9 mouse cellular contexts compared by ENCODE assay signal in genomic region chr1:99772614-99773013, GRCm38 (mm10). TPM values are rescaled to one million over a fixed set of nuclear protein-coding genes. Genes with fewer than 3 reads are reported as not detected.
DNase-seq lines count a peak whose midpoint lies in the region; ATAC-seq and TF ChIP-seq lines count a peak whose summit lies in the region.
"Had no signal": no experiment of that assay in that cellular context is flagged by ENCODE, and none has a peak within 500 bp of the region (broad histone marks: within the 10 kb centered on the region; RNA-seq: fewer than 3 reads in every experiment).

TSS of gene Cntnap5b (plus strand) at chr1:99772765.

- H3K36me3 ChIP-seq in megakaryocyte, embryonic 14.5 days (replicated peaks; ENCODE audit: low read length), result no peaks in the 10 kb centered on the region
- H3K36me3 ChIP-seq in neural tube, embryonic 15.5 days, result no peaks in the 10 kb centered on the region

- no peaks in the 10 kb centered on the region for H3K9me3 ChIP-seq in megakaryocyte, embryonic 14.5 days
- no peaks in the 10 kb centered on the region for H3K9me3 ChIP-seq in neural tube, embryonic 15.5 days (replicated peaks)

- H3K4me1 ChIP-seq in cerebellum, adult 2 months (ENCODE audit: control insufficient read depth, insufficient read depth, low read length), result no peaks in the 10 kb centered on the region
- no peaks in the 10 kb centered on the region for H3K4me1 ChIP-seq in megakaryocyte, embryonic 14.5 days
- H3K4me1 ChIP-seq in neural tube, embryonic 15.5 days, result peaks cover 9% of the 10 kb centered on the region; the same call in 1 of the 2 replicates

- TF ChIP-seq CTCF in cerebellum, adult 2 months (IDR thresholded peaks at IDR 0.05; ENCODE audit: borderline replicate concordance, insufficient read depth, low read depth, low read length), result no peak

- H3K27me3 ChIP-seq in cerebellum, adult 2 months (ENCODE audit: control insufficient read depth, insufficient read depth, low read length), result no peaks in the 10 kb centered on the region
- H3K27me3 ChIP-seq in megakaryocyte, embryonic 14.5 days (replicated peaks), result no peaks in the 10 kb centered on the region
- H3K27me3 ChIP-seq in neural tube, embryonic 15.5 days (replicated peaks), result no peaks in the 10 kb centered on the region
- H3K27me3 ChIP-seq: Patski had no signal

- H3K4me2 ChIP-seq in neural tube, embryonic 15.5 days, result peak within 1 kb of the TSS; percentile 64

- DNase-seq in cerebellum, adult 2 months, result no peak
- DNase-seq in cerebellum, postnatal 25 days, result no peak
- DNase-seq in left cerebral cortex, adult 8-10 months (ENCODE audit: low spot score in 2 of 2), result no peak
- DNase-seq in spleen, postnatal 14 days (ENCODE audit: low spot score in 2 of 2), result no peak
- no peak for DNase-seq in cerebellum, adult 9-11 months

- no peak for ATAC-seq in megakaryocyte, adult 5-6 weeks (ENCODE audit: poor library complexity, severe bottlenecking)
- peak; percentile 22; the same call in 1 of the 2 replicates for ATAC-seq in neural tube, embryonic 15.5 days (ENCODE audit: low FRiP score)

- peak within 1 kb of the TSS; percentile 36 for H3K4me3 ChIP-seq in cerebellum, adult 2 months (replicated peaks; ENCODE audit: insufficient read depth, low read depth, low read length)
- H3K4me3 ChIP-seq in megakaryocyte, embryonic 14.5 days (replicated peaks), result peak within 1 kb of the TSS; percentile 21
- peak within 1 kb of the TSS; percentile 43 for H3K4me3 ChIP-seq in neural tube, embryonic 15.5 days (replicated peaks)

- no peak for TF ChIP-seq POLR2A in cerebellum, adult 2 months (IDR thresholded peaks at IDR 0.05; ENCODE audit: borderline replicate concordance, insufficient read depth, low read length)

- peak within 1 kb of the TSS; percentile 51 for H3K9ac ChIP-seq in neural tube, embryonic 15.5 days (replicated peaks)

- no peak within 1 kb of the TSS for H3K27ac ChIP-seq in cerebellum, adult 2 months (ENCODE audit: insufficient read depth, low read length)
- peak within 1 kb of the TSS; percentile 54; the same call in 1 of the 2 replicates for H3K27ac ChIP-seq in neural tube, embryonic 15.5 days (replicated peaks)

- WGBS in cerebellum, adult 2 months, result 16% methylated on average over 7 of the region's 7 CpGs
- 25% methylated on average over 7 of the region's 7 CpGs for WGBS in neural tube, embryonic 15.5 days

RNA-seq across cellular contexts. Expression of gene Cntnap5b, which starts in this region (rescaled TPM):
- polyA plus RNA-seq in cerebellum, adult 2 months (2012; rRNA removed), result 6.6 and 6.7 TPM in 2 replicates
- polyA plus RNA-seq in megakaryocyte, embryonic 14.5 days (2012; ENCODE audit: insufficient read depth, low replicate concordance), result not detected in 2 replicates
- not detected in 2 replicates for total RNA-seq in megakaryocyte, adult 5-6 weeks (2015)
- total RNA-seq in megakaryocyte, adult 5-6 weeks (2017), result not detected in 2 replicates
- 10 to 100 TPM; 15.1 to 18.5 (median 17.2) TPM for total RNA-seq in left cerebral cortex, adult 8-10 months (2022)
- 2.8 and 3.0 TPM in 2 replicates for polyA plus RNA-seq in neural tube, embryonic 15.5 days (2015; fragmentation: Nextera tagmentation; extraction: Ambion mirVana)
- polyA plus RNA-seq: Patski had no signal

Comparison
In these comparisons a context has a peak if more than half of its experiments do, and no peak if none do; other contexts are left out.
1. RNA of gene Cntnap5b (total RNA-seq): 15.1 to 18.5 TPM in left cerebral cortex, adult 8-10 months; not detected in megakaryocyte, adult 5-6 weeks; every median in the first group is over 10 times any median in the second.
2. Peak in every context shown above with its lines, with median percentiles within 50 percentile points of each other: H3K4me3 ChIP-seq.